Mouse (Mus musculus): ENCODE data around the gene Sla2. TPM values are rescaled to one million over a fixed set of nuclear protein-coding genes. Genes with fewer than 3 reads are reported as not detected.
"Not testable (repeated sequence)": the region's sequence is repeated elsewhere in the genome, so short reads cannot be mapped to it uniquely, and the experiment has no call there.

Sla2 gene
- polyA plus RNA-seq, 1 experiment from 2014 or later = 2.4 TPM

GRCm38 (mm10) chr2:156844715-156845114 is 42.3 kb downstream of the Sla2 start:
- H3K27ac ChIP-seq = peak overlapping the region; percentile 79
- no peak overlapping the region for H3K9ac ChIP-seq
- no peaks in the 10 kb centered on the region for H3K9me3 ChIP-seq
- H3K4me1 ChIP-seq = peaks cover 55% of the 10 kb centered on the region
- no peak for ATAC-seq (ENCODE audit: borderline replicate concordance, extremely low read depth, low FRiP score, low TSS enrichment)
- 34% methylated on average over 10 of the region's 10 CpGs for WGBS
- no peak overlapping the region for H3K4me2 ChIP-seq
- peaks cover 34% of the 10 kb centered on the region for H3K36me3 ChIP-seq
- no peak overlapping the region for H3K4me3 ChIP-seq
- no peaks in the 10 kb centered on the region for H3K27me3 ChIP-seq

GRCm38 (mm10) chr2:156843331-156843730 is 43.7 kb downstream of the Sla2 start:
- Histone ChIP-seq H3K9me3 (no peaks in the 10 kb centered on the region), H3K36me3 (peaks cover 23% of the 10 kb centered on the region), H3K4me2 (peak overlapping the region; percentile 73), H3K27me3 (no peaks in the 10 kb centered on the region), H3K27ac (no peak overlapping the region), H3K9ac (no peak overlapping the region), H3K4me1 (peaks cover 63% of the 10 kb centered on the region), H3K4me3 (no peak overlapping the region)
- ATAC-seq (ENCODE audit: borderline replicate concordance, extremely low read depth, low FRiP score, low TSS enrichment) = no peak
- WGBS = 67% methylated on average over 10 of the region's 10 CpGs

- peaks cover 69% of the 10 kb centered on the region for H3K4me1 ChIP-seq
Observed at GRCm38 (mm10) chr2:156842711-156843110, 44.3 kb downstream of the Sla2 start.

GRCm38 (mm10) chr2:156841841-156842706 is 44.9 kb downstream of the Sla2 start:
- WGBS = 6% methylated on average over 20 of the region's 20 CpGs
- no peak; the same call in 1 of the 2 replicates for ATAC-seq (ENCODE audit: borderline replicate concordance, extremely low read depth, low FRiP score, low TSS enrichment)
- Histone ChIP-seq H3K4me2 (peak overlapping the region; percentile 73), H3K4me1 (peaks cover 70% of the 10 kb centered on the region), H3K9ac (peak overlapping the region; percentile 90), H3K9me3 (no peaks in the 10 kb centered on the region), H3K4me3 (peak overlapping the region; percentile 95), H3K36me3 (peaks cover 11% of the 10 kb centered on the region; the same call in 1 of the 2 replicates), H3K27me3 (no peaks in the 10 kb centered on the region), H3K27ac (peak overlapping the region; percentile 97)

More at GRCm38 (mm10) chr2:156842711-156843110, 44.3 kb downstream of the Sla2 start:
- Histone ChIP-seq H3K9me3 (no peaks in the 10 kb centered on the region), H3K4me2 (peak overlapping the region; percentile 73), H3K4me3 (peak overlapping the region; percentile 95), H3K27ac (peak overlapping the region; percentile 97), H3K27me3 (no peaks in the 10 kb centered on the region), H3K36me3 (peaks cover 17% of the 10 kb centered on the region; the same call in 1 of the 2 replicates), H3K9ac (peak overlapping the region; percentile 90; the same call in 1 of the 2 replicates)
- 11% methylated on average over 11 of the region's 11 CpGs for WGBS
- no peak for ATAC-seq (ENCODE audit: borderline replicate concordance, extremely low read depth, low FRiP score, low TSS enrichment)

GRCm38 (mm10) chr2:156841028-156841840 is 45.8 kb downstream of the Sla2 start:
- Histone ChIP-seq H3K4me2 (peak overlapping the region; percentile 73), H3K4me1 (peaks cover 70% of the 10 kb centered on the region), H3K27ac (peak overlapping the region; percentile 97), H3K36me3 (peaks cover 8% of the 10 kb centered on the region; the same call in 1 of the 2 replicates), H3K9me3 (no peaks in the 10 kb centered on the region), H3K4me3 (peak overlapping the region; percentile 95), H3K27me3 (no peaks in the 10 kb centered on the region), H3K9ac (peak overlapping the region; percentile 90)
- under 1% methylated on average over 40 of the region's 42 CpGs for WGBS
- ATAC-seq (ENCODE audit: borderline replicate concordance, extremely low read depth, low FRiP score, low TSS enrichment) = peak; percentile 21; the same call in 1 of the 2 replicates

- Histone ChIP-seq H3K4me3 (peak overlapping the region; percentile 95), H3K27ac (peak overlapping the region; percentile 97), H3K36me3 (peaks cover 12% of the 10 kb centered on the region; the same call in 1 of the 2 replicates), H3K4me2 (peak overlapping the region; percentile 73), H3K9ac (peak overlapping the region; percentile 90), H3K9me3 (no peaks in the 10 kb centered on the region), H3K27me3 (no peaks in the 10 kb centered on the region), H3K4me1 (peaks cover 62% of the 10 kb centered on the region)
- WGBS = 0% methylated on average over 67 of the region's 79 CpGs
- peak; percentile 50 for ATAC-seq (ENCODE audit: borderline replicate concordance, extremely low read depth, low FRiP score, low TSS enrichment)
Observed at GRCm38 (mm10) chr2:156840301-156841027, 46.5 kb downstream of the Sla2 start.

GRCm38 (mm10) chr2:156839319-156840191 is 47.4 kb downstream of the Sla2 start, which contains the start of gene Tgif2:
Gene Tgif2, plus strand, starts transcription at chr2:156840007.
- peaks cover 53% of the 10 kb centered on the region for H3K4me1 ChIP-seq
- H3K27ac ChIP-seq = peak within 1 kb of the TSS; percentile 97
- H3K9me3 ChIP-seq = no peaks in the 10 kb centered on the region
- peak within 1 kb of the TSS; percentile 95 for H3K4me3 ChIP-seq
- 2% methylated on average over 49 of the region's 61 CpGs for WGBS
- ATAC-seq (ENCODE audit: borderline replicate concordance, extremely low read depth, low FRiP score, low TSS enrichment) = peak; percentile 87
- H3K36me3 ChIP-seq = peaks cover 20% of the 10 kb centered on the region
- H3K4me2 ChIP-seq = peak within 1 kb of the TSS; percentile 73
- H3K27me3 ChIP-seq = no peaks in the 10 kb centered on the region
- peak within 1 kb of the TSS; percentile 90 for H3K9ac ChIP-seq

- peaks cover 27% of the 10 kb centered on the region for H3K36me3 ChIP-seq
- H3K27me3 ChIP-seq = no peaks in the 10 kb centered on the region
- WGBS = 45% methylated on average over 6 of the region's 6 CpGs
- H3K27ac ChIP-seq = peak overlapping the region; percentile 97
- peak overlapping the region; percentile 73 for H3K4me2 ChIP-seq
- H3K4me1 ChIP-seq = peaks cover 46% of the 10 kb centered on the region
- H3K4me3 ChIP-seq = peak overlapping the region; percentile 95
- no peak for ATAC-seq (ENCODE audit: borderline replicate concordance, extremely low read depth, low FRiP score, low TSS enrichment)
- H3K9me3 ChIP-seq = no peaks in the 10 kb centered on the region
- H3K9ac ChIP-seq = peak overlapping the region; percentile 47
Observed at GRCm38 (mm10) chr2:156838839-156839238, 48.2 kb downstream of the Sla2 start.

GRCm38 (mm10) chr2:156834336-156834735 is 52.7 kb downstream of the Sla2 start:
- Histone ChIP-seq H3K36me3 (peaks cover 63% of the 10 kb centered on the region), H3K4me1 (peaks cover 18% of the 10 kb centered on the region), H3K4me3 (no peak overlapping the region), H3K4me2 (no peak overlapping the region), H3K9me3 (peaks cover 7% of the 10 kb centered on the region; the same call in 1 of the 2 replicates), H3K9ac (no peak overlapping the region), H3K27me3 (no peaks in the 10 kb centered on the region), H3K27ac (no peak overlapping the region)
- no peak for ATAC-seq (ENCODE audit: borderline replicate concordance, extremely low read depth, low FRiP score, low TSS enrichment)
- 93% methylated on average over 11 of the region's 11 CpGs for WGBS

GRCm38 (mm10) chr2:156825128-156825527 is 61.9 kb downstream of the Sla2 start:
- H3K4me3 ChIP-seq; H3K4me2 ChIP-seq; H3K36me3 ChIP-seq; H3K9ac ChIP-seq; H3K27ac ChIP-seq; H3K4me1 ChIP-seq; H3K27me3 ChIP-seq; H3K9me3 ChIP-seq; ATAC-seq (ENCODE audit: borderline replicate concordance, extremely low read depth, low FRiP score, low TSS enrichment): not testable (repeated sequence)
- WGBS = 86% methylated on average over 6 of the region's 6 CpGs

All from lung, embryonic 15.5 days (tissue).